Mouse (Mus musculus): ENCODE results near the gene Rbbp5. TPM values are rescaled to one million over a fixed set of nuclear protein-coding genes. Genes with fewer than 3 reads are reported as not detected.

Gene Rbbp5
- total RNA-seq, 4 experiments from 2014 or later = 57.2 to 73.3 (median 65.9) TPM

DNA sequence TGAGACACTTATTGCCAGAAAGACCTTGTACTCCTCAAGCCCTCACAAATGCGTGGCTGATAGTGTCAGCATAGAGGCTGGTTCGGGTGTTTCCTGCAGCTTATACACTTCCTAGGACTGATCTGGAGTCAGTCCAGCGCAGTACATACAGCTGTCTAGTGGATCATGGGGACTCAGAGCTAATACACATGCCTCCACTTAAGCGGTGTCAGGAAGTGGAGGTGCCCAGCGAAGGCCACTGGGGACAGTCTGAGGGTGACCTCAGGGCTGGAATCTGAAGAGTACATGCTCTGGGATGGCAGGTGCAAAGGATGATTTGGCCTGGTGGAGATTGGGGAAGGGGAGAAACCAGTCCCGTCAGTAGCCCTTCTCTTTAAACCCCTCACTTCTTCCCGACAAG lies 63.5 kb downstream of the Rbbp5 start:
- no peak for DNase-seq (ENCODE audit: low spot score in 2 of 2)

DNA sequence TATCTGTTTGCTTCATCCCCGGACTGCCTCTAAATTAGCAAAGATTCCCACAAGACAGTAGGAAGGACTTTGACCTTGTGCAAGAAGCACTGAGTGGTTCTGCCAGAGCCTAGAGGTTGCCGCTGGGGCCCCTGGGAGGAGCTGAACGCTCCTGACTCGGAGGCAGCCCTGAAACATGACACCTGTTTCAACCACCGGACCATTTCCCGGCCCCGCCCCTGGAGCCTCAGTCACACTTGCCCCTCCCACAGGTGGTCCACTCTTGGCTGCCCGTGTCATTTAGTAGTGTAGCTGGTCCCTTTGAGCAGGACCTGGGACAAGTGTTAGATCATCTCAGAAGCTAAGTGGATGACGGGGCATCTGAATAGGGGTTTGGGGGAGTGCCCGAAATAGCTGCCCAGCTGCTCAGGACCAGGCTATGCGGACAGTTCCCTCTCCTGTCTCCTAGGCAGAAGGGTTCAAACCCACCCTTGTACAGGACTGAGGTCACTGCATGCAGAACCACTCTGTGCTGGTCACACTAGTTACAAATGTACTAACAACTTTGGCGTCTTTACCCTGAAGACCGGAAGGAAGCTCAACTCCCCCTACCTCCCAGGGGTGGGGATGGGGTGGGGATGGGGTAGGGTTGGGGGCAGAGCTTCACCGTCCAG lies 64.1 kb downstream of the Rbbp5 start:
- no peak for DNase-seq (ENCODE audit: low spot score in 2 of 2)

DNA sequence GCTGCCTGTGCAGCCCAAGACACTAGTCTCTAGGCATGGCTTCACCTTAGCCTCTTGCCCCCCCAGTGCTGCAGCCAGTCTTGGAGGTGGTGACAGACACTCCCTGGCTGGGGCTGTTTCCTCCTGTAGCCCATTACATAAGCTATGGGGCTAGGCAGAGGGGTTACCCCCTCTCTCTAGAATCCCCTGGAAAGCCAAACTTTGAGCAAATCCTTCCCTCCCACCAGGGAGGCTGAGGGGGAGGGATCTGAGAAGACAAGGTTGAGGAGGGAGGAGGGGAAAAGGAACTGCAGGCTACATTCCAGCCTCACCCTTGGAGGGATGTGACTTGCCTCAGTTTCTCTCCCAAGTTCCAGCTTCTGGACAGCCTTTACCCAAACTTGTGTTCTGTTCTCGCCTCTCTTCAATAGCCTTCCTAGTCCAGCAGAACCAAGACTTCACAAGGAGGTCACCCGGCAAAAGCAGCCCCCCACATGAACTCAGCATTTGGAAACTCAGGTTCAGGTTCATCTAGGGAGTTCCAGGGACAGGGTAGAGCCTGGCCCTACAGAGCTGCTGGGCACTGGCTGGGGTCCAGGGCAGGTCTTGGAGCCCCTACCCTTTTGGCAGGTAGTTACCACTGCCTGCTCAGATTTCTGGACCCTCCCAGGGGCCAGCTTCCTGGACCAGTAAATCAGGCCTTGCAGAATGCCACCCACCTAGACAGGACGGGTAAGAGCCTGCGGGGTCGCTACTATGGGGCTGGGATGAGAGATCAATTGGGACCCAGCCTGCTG lies 64.8 kb downstream of the Rbbp5 start:
- DNase-seq (ENCODE audit: low spot score in 2 of 2) = no peak

DNA sequence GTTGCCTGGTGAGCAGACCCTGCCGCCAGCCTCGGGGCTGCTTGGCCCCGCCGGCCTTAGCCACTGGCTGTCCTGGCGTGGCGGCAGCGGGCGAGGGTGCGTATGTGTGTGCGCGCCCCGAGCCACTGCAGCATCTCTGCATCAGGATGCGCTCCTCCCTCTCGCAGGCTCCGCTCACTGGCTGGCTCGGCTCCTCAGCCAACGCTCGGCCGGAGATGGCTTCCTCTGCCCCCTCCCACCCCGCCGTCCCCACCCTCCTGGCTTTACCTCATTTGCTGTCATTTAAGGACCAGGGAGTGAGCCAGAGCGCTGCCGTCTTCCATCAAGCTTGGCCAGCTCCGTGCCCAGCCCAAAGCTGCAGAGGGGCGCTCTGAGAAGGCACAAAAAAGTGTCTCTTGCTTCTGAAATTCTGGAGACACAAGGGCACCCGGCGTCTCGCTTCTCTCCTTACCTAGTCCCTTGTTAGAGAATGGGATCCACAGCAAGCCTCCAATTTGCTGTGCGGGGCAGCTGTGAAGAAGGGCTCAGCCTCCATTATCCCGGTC lies 65.7 kb downstream of the Rbbp5 start, which contains the start of gene Cntn2:
Gene Cntn2, minus strand, starts transcription at position 495 of the 545 bp plus-strand sequence.
- DNase-seq (ENCODE audit: low spot score in 2 of 2) = peak; percentile 66 to 75

- DNase-seq (ENCODE audit: low spot score in 2 of 2) = no peak
Measured at GRCm38 (mm10) chr1:132543789-132544188, 66.6 kb downstream of the Rbbp5 start.

Other genes with a start within 250 kb of the Rbbp5 start
- not detected for gene Gm10188, start 247.6 kb upstream of the Rbbp5 start, total RNA-seq (2022)
- 1 to 10 TPM; 5.1 to 6.2 (median 5.7) TPM for gene Klhdc8a, start 178.7 kb upstream of the Rbbp5 start, total RNA-seq (2022)
- 1 to 10 TPM; 1.2 to 2.0 (median 1.9) TPM for gene Nuak2, start 161.2 kb upstream of the Rbbp5 start, total RNA-seq (2022)
- gene Tmcc2, start 86.1 kb upstream of the Rbbp5 start, total RNA-seq (2022) = 100 to 1,000 TPM; 201 to 235 (median 218) TPM
- 10 to 100 TPM; 41.2 to 53.1 (median 47.5) TPM for gene Dstyk, start 59.8 kb upstream of the Rbbp5 start, total RNA-seq (2022)
- gene Tmem81, start 28.9 kb downstream of the Rbbp5 start, total RNA-seq (2022) = 1 to 10 TPM; 5.9 to 6.5 (median 6.3) TPM
- 100 to 1,000 TPM in 1 of 4 experiments, 10 to 100 TPM in 3; 74.6 to 104 (median 85.8) TPM for gene Cntn2, start 65.9 kb downstream of the Rbbp5 start, total RNA-seq (2022)

Measured in layer of hippocampus, adult 8-10 months (tissue).